Mouse (Mus musculus) spleen, adult 2 months (tissue): ENCODE measurements around the gene Dctn1. TPM values are rescaled to one million over a fixed set of nuclear protein-coding genes. Genes with fewer than 3 reads are reported as not detected.

Experiments
- DNase-seq, 2 experiments: peaks; one replicate each; pipeline versions ENCODE4 v3.0.0 to v3.0.0-alpha.2; 2012 to 2021; ENCODE audit warnings: low spot score in 2 of 2, low read depth in 1 of 2
- H3K27ac ChIP-seq: fragments of 200-500 bp; 2 replicates; pipeline ENCODE4 v1.5.1; 2012; ENCODE audit warnings: low read length, inconsistent platforms; ENCODE audit not compliant: insufficient read depth
- H3K27me3 ChIP-seq: fragments of 200-500 bp; 2 replicates; pipeline ENCODE4 v1.6.1; 2012; ENCODE audit warnings: mild to moderate bottlenecking, moderate library complexity, low read length, inconsistent platforms; ENCODE audit not compliant: control insufficient read depth, insufficient read depth
- H3K36me3 ChIP-seq: fragments of 200-500 bp; 2 replicates; pipeline ENCODE4 v1.6.1; 2012; ENCODE audit warnings: mild to moderate bottlenecking, low read length, inconsistent platforms; ENCODE audit not compliant: control insufficient read depth, insufficient read depth
- H3K4me1 ChIP-seq: fragments of 200-500 bp; 2 replicates; pipeline ENCODE4 v1.6.1; 2011; ENCODE audit warnings: inconsistent platforms; ENCODE audit not compliant: control insufficient read depth, insufficient read depth, insufficient read length
- H3K4me3 ChIP-seq: fragments of 200-500 bp; 2 replicates; pipeline ENCODE4 v1.5.1; 2011; ENCODE audit warnings: mild to moderate bottlenecking, inconsistent platforms; ENCODE audit not compliant: insufficient read depth, insufficient read length; ENCODE audit errors: extremely low read depth
- CTCF ChIP-seq: fragments of 200-500 bp; IDR thresholded peaks from 2 replicates; pipeline ENCODE4 v1.5.1; 2011; ENCODE audit warnings: mild to moderate bottlenecking, inconsistent platforms; ENCODE audit not compliant: insufficient read depth, insufficient read length, insufficient replicate concordance; ENCODE audit errors: extremely low read depth
- POLR2A ChIP-seq: fragments of 200-500 bp; IDR thresholded peaks from 2 replicates; pipeline ENCODE4 v1.6.1; 2011; ENCODE audit warnings: low read depth, low read length, inconsistent platforms
- WGBS: fragments of 180-500 bp; shearing (Covaris S2); methylation state at CpG from one replicate; pipeline ENCODE4 v1.1.7; 2018; 5-methylcytosine and 5-hydroxymethylcytosine counted together
- polyA plus RNA-seq: library from polyadenylated mRNA; depleted of rRNA; stranded (reverse); fragments of >200 nt; gene quantifications from 2 replicates; pipeline ENCODE4 v1.2.3, GENCODE M21; 2012; rRNA removed

Dctn1 gene
- 69.0 and 85.6 TPM in 2 replicates for polyA plus RNA-seq

DNA sequence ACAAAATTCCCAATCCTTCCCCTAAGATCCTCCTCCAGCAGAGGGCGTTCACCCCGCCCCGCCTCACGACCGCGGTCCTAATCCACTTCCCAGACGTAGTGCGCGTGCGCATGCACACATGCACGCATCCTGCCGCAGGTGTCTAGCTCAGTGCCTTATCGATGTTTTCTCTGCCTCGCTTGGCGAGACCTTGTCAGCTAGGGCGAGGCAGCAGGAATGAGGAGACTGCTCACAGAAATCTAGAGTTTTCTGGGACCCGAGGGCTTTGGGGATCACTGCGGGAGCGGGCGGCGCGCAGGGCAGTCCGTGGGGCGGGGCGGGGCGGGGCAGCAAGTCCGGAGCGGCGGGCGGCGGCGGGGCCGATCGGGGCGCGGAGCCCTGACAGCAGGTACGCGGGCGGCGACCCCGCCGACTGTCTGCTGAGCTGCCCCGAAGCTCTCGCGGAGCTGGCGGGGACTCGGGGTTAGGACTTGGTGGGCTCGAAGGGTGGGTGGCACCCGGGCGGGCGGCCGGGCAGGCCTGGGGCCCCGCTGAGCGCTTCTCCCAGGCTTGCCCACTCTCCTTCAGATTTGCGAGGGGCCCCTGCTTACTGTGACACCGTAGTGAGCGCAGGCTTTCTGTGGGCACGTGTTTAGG is at the start of gene Dctn1:
Gene Dctn1, plus strand, starts transcription at position 314 of the 636 bp plus-strand sequence.
- Histone ChIP-seq H3K36me3 (no peaks in the 10 kb centered on the region), H3K4me3 (peak within 1 kb of the TSS; percentile 86), H3K27me3 (peaks cover 7% of the 10 kb centered on the region), H3K4me1 (peaks cover 3% of the 10 kb centered on the region; the same call in 1 of the 2 replicates), H3K27ac (peak within 1 kb of the TSS; percentile 86)
- peak; percentile 89 to 90 for DNase-seq
- TF ChIP-seq POLR2A (peak; percentile 16; the same call in 1 of the 2 replicates), CTCF (peak; percentile 66)
- under 1% methylated on average over 58 of the region's 58 CpGs for WGBS

DNA sequence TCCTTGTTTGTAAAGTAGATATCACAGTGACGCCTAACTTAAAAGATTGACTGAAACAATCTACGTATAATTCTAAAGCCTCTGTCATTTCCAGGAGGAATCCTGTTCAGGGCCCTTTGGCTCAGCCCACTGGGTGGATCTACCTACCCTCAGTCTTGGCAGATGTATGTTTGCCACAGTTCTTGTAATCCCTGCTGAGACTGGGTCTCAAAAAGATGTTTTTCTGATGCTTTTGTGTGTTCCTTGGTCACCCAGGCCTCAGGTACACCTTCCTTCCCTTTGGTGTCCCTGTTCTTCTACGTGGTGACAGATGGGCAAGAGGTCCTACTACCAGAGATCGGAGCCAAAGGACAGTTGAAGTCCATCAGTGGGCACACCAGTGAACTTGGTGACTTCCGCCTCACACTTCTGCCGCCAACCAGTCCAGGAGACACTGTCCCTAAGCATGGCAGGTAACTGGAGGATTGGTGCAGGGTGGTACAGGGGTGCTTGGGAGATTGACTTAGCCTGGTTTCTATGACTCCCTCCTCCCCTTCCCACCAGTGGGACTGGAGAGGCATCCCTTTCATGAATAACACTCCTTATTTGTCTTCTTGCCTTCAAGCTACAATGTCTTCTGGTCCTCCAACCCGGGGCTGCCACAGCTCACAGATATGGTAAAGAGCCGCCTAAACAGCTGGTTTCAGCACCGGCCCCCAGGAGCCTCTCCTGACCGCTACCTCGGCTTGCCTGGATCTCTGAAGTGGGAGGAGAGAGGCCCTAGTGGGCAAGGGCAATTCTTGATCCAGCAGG is 49.2 kb upstream of the Dctn1 start:
- Histone ChIP-seq H3K4me1 (peaks cover 17% of the 10 kb centered on the region), H3K36me3 (peaks cover 2% of the 10 kb centered on the region), H3K27me3 (no peaks in the 10 kb centered on the region), H3K27ac (no peak overlapping the region), H3K4me3 (0 out of 2 replicates have a peak overlapping the region, but pooled peaks have one; percentile 75)
- no peak for DNase-seq
- TF ChIP-seq POLR2A: no peak
- no peak for TF ChIP-seq CTCF
- WGBS: 85% methylated on average over 11 of the region's 11 CpGs

DNA sequence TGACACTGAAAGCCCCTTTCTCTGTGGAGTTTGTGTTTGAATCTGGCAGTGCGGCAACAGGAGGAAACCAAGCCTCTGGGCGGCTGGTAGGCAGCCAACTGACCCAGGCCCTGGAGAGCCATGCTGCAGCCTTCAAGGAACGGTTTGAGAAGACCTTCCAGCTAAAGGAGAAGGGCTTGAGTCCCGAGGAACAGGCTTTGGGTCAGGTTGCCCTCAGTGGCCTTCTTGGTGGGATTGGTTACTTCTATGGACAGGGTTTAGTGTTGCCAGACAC is 48.6 kb upstream of the Dctn1 start:
- DNase-seq: no peak
- Histone ChIP-seq H3K36me3 (peaks cover 2% of the 10 kb centered on the region), H3K4me3 (no peak overlapping the region), H3K27me3 (no peaks in the 10 kb centered on the region), H3K27ac (no peak overlapping the region), H3K4me1 (peaks cover 19% of the 10 kb centered on the region)
- TF ChIP-seq POLR2A: no peak
- TF ChIP-seq CTCF: no peak
- WGBS: 91% methylated on average over 4 of the region's 4 CpGs

- WGBS: 96% methylated on average over 13 of the region's 13 CpGs
- Histone ChIP-seq H3K4me3 (no peak overlapping the region), H3K36me3 (peaks cover 2% of the 10 kb centered on the region), H3K27ac (no peak overlapping the region), H3K27me3 (no peaks in the 10 kb centered on the region), H3K4me1 (peaks cover 22% of the 10 kb centered on the region)
- DNase-seq: no peak
- no peak for TF ChIP-seq POLR2A
- TF ChIP-seq CTCF: no peak
Measured at GRCm38 (mm10) chr6:83117616-83118015, 48.1 kb upstream of the Dctn1 start.

DNA sequence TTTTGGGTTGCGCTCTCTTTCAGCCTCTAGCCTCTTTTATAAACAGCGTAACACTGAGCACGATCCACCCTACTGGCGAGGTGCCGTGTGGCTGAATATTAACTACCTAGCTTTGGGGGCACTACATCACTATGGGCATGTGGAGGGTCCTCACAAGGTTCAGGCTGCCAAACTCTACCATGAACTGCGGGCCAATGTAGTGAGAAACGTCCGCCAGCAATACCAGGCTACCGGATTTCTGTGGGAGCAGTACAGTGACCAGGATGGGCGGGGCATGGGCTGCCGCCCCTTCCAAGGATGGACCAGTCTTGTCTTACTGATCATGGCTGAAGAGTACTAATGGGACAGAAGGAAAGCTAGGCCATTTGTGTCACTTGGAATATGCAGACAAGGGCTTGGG is 47.4 kb upstream of the Dctn1 start:
- Histone ChIP-seq H3K4me1 (peaks cover 22% of the 10 kb centered on the region), H3K27ac (no peak overlapping the region), H3K27me3 (no peaks in the 10 kb centered on the region), H3K36me3 (peaks cover 2% of the 10 kb centered on the region), H3K4me3 (no peak overlapping the region)
- WGBS: 92% methylated on average over 11 of the region's 11 CpGs
- TF ChIP-seq POLR2A (no peak), CTCF (no peak)
- DNase-seq: no peak

DNA sequence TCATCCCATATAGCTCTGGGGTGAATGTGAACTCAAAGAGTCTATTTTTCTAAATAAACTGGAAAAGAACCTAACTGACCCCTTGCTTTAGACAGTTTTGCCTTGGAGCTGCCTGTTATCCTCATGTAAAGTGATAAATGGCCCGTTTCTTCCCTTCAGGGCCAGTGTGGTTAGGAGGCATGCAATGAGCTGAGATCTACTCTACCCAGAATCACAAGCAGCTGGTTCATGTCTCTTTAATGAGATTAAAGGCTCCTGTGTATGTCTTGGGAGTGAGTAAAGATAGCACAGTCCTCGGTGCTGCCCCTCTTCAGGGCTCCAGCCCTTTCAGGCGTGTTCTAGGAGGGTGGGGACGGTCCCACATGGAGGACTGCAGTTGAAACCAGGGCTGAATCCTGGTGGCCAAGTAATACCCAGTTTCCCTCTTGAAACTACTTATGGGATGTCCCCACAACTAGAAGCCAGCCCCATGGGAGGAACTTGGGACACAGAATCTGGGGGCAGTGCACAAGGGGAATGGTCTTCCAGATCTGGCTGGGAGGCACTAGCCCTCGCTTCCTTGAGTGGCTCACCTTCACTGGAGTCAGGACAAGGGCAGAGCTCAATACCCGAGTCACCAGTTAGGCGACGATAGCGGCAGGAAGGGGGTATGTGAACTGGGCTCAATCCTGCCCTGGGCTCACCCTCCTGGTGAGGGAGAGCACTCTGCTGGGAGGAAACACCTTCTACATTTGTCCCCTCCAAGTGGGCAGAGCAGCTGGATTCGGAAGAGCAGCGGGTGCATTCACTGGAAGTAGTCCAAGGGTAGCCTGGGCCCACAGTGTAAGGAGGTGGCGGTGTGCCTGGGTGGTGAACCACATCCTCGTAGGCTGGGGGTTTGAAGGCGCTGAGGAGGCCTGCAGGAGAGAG is 46.6 kb upstream of the Dctn1 start:
- TF ChIP-seq CTCF (no peak), POLR2A (no peak)
- Histone ChIP-seq H3K4me1 (peaks cover 24% of the 10 kb centered on the region), H3K36me3 (peaks cover 2% of the 10 kb centered on the region), H3K27ac (no peak overlapping the region), H3K27me3 (no peaks in the 10 kb centered on the region), H3K4me3 (no peak overlapping the region)
- 55% methylated on average over 14 of the region's 14 CpGs for WGBS
- no peak for DNase-seq
